Mouse (Mus musculus): ENCODE data around the gene Mbnl2. TPM values are rescaled to one million over a fixed set of nuclear protein-coding genes. Genes with fewer than 3 reads are reported as not detected.

The Mbnl2 gene
- total RNA-seq, 2 experiments from 2014 or later: 182 to 201 TPM

Other genes with a start within 250 kb of the Mbnl2 start
- not detected for gene Oxgr1, start 233.2 kb upstream of the Mbnl2 start, total RNA-seq (2021)
- gene Rap2a, start 202.8 kb downstream of the Mbnl2 start, total RNA-seq (2021): 10 to 100 TPM; 20.4 to 23.4 TPM

Measured in adrenal gland, postnatal 10 days (tissue).